Mouse (Mus musculus) limb, embryonic 15.5 days (tissue): ENCODE measurements at regions not wholly inside any gene's neighbourhood (a gene's known extent, or its start where the extent isn't known, plus 50 kb on each side); places are given as distances from the start of the nearest gene placed in this dataset.

Experiments used
- ATAC-seq: fragments of 200-750 bp; cut with Nextera tagmentation; 2 replicates; pipeline ENCODE4 v1.8.0; 2017; ENCODE audit warnings: low read depth, moderate TSS enrichment; ENCODE audit not compliant: insufficient number of reproducible peaks, low FRiP score, low TSS enrichment
- H3K27ac ChIP-seq: fragments of 300-500 bp; sonication (generic); 2 replicates; pipeline ENCODE4 v1.5.1; 2015; ENCODE audit warnings: moderate library complexity, mild to moderate bottlenecking, inconsistent platforms
- H3K27me3 ChIP-seq: fragments of 300-500 bp; sonication (generic); 2 replicates; pipeline ENCODE4 v1.6.1; 2015; ENCODE audit warnings: inconsistent platforms
- H3K36me3 ChIP-seq: fragments of 300-500 bp; sonication (generic); 2 replicates; pipeline ENCODE4 v1.6.1; 2015; ENCODE audit warnings: inconsistent platforms
- H3K4me1 ChIP-seq: fragments of 300-500 bp; sonication (generic); 2 replicates; pipeline ENCODE4 v1.6.1; 2015; ENCODE audit warnings: inconsistent platforms
- H3K4me2 ChIP-seq: fragments of 300-500 bp; sonication (generic); 2 replicates; pipeline ENCODE4 v1.6.1; 2015; ENCODE audit warnings: mild to moderate bottlenecking, inconsistent platforms
- H3K4me3 ChIP-seq: fragments of 300-500 bp; sonication (generic); 2 replicates; pipeline ENCODE4 v1.5.1; 2015; ENCODE audit warnings: mild to moderate bottlenecking, inconsistent platforms
- H3K9ac ChIP-seq: fragments of 300-500 bp; sonication (generic); 2 replicates; pipeline ENCODE4 v1.6.1; 2015; ENCODE audit warnings: inconsistent platforms
- H3K9me3 ChIP-seq: fragments of 300-500 bp; sonication (generic); 2 replicates; pipeline ENCODE4 v1.6.1; 2016; ENCODE audit warnings: inconsistent platforms
- WGBS: fragments of 180-500 bp; shearing (Covaris S2); methylation state at CpG from one replicate; pipeline ENCODE4 v1.1.7; 2015; 5-methylcytosine and 5-hydroxymethylcytosine counted together

DNA sequence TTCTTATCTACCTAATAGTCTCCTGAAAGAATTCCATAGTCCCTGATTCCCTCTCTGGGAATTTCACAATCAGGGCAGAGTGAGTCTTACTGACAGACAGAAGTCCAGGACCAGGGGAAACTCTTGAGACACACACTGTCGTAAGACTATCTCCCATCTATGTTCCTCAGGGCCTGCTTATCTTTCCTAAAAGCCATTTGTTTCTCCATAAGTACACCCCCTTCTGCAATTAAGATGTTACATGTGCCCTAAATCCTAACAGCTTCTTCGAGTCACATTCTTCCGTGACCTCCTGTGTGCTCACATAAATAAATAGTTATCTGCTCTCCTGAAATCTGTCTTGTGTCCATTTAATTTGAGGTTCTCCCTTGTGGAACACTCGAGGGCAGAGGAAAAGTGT is 205.8 kb upstream of the Jarid2 start:
- no peak overlapping the region for H3K9ac ChIP-seq
- 65% methylated on average over 4 of the region's 4 CpGs for WGBS
- H3K4me3 ChIP-seq, result no peak overlapping the region
- no peak overlapping the region for H3K4me2 ChIP-seq
- H3K27ac ChIP-seq, result no peak overlapping the region
- no peaks in the 10 kb centered on the region; the same call in 1 of the 2 replicates for H3K27me3 ChIP-seq
- ATAC-seq, result no peak
- no peaks in the 10 kb centered on the region for H3K4me1 ChIP-seq
- H3K9me3 ChIP-seq, result no peaks in the 10 kb centered on the region
- no peaks in the 10 kb centered on the region for H3K36me3 ChIP-seq

DNA sequence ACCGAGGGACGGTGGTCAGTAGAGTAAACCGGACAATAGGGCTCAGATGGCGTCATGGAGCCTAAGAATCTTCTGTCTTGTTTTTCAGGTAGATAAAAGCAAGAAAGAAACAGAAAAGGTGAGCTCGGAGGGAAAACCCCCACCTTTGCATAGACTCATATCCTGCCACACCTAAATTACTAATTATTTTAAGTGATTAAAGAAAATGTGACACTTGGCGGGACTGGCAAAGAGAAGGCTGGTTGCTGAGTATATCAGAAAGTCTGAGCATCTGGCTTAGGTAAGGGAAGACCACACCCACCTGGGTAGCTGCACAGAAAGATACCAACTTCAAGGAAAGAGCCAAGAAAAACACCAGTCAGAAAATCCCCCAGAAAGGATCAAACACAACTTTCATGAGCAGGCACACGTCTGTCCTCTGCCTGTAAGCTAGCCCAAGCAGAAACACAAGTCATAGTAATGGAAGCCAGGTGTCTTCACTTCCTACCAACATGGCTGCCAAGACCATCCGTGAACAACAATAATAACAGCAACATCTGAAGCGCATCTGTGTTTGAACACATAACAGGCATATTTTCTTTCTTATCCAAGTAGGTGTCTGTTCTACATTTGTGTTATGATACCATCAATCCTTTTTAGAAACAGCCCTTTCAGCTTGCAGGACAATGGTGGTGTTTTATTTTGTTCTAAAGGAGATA is 198.3 kb upstream of the Jarid2 start:
- H3K4me3 ChIP-seq, result no peak overlapping the region
- no peaks in the 10 kb centered on the region for H3K36me3 ChIP-seq
- no peak overlapping the region for H3K4me2 ChIP-seq
- H3K4me1 ChIP-seq, result 0 out of 2 replicates have a peak, but pooled peaks cover 11% of the 10 kb centered on the region
- no peaks in the 10 kb centered on the region for H3K9me3 ChIP-seq
- no peak overlapping the region for H3K9ac ChIP-seq
- ATAC-seq, result no peak
- no peak overlapping the region for H3K27ac ChIP-seq
- 75% methylated on average over 9 of the region's 9 CpGs for WGBS
- no peaks in the 10 kb centered on the region for H3K27me3 ChIP-seq

DNA sequence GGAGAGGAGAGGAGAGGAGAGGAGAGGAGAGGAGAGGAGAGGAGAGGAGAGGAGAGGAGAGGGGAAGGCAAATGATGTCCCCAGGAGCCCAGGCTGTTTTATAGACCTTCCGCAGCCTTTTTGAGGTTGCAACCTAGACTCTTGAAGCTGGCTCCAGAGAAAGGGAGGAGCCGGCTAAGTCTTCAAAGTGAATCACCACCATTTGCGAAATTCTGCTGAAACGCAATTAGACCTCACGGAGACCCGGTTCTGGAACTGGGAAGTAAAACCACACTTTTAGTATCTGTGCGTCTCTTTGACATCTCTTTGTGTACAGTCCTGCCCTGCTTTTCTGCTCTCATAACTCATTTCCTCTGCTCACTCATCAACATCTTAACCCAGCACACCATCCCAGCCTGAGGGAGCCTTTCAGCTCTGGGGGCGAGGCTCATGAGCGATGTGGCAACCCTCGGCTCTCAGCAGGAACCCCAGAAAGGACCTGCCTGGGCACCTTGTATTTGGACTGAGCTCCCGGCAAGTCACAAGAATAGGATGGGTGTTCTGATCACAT is 196.6 kb upstream of the Jarid2 start:
- no peaks in the 10 kb centered on the region for H3K9me3 ChIP-seq
- 0 out of 2 replicates have a peak, but pooled peaks cover 11% of the 10 kb centered on the region for H3K4me1 ChIP-seq
- 46% methylated on average over 11 of the region's 11 CpGs for WGBS
- H3K36me3 ChIP-seq, result no peaks in the 10 kb centered on the region
- H3K27me3 ChIP-seq, result no peaks in the 10 kb centered on the region
- no peak overlapping the region for H3K9ac ChIP-seq
- no peak overlapping the region for H3K27ac ChIP-seq
- no peak for ATAC-seq
- H3K4me2 ChIP-seq, result no peak overlapping the region
- no peak overlapping the region for H3K4me3 ChIP-seq

DNA sequence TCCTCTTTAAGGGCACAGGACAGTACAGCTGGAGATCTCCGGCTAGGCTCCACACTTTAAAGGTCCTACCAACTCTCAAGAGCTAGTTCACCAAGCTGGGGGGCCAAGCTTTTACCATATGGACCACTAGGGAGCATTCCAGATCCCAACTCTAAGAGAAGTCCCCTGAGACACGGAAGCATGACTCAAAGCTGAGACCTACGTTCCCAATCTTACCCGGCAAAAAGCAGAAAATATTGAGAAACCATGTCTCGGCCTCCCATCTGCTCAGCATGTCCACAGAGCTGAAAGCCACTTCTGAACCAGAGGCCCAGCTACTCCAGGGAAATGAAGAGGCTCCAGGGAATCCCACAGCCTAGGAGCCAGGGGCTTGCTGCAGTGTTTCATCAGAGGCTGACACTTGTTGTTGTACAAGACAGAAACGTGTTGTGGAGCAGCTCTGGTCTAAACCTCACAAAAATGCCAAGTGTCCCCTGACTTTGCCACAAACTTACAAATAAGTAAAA is 194.6 kb upstream of the Jarid2 start:
- Histone ChIP-seq H3K4me2 (no peak overlapping the region), H3K36me3 (no peaks in the 10 kb centered on the region), H3K27me3 (no peaks in the 10 kb centered on the region), H3K4me3 (no peak overlapping the region), H3K9ac (no peak overlapping the region), H3K4me1 (0 out of 2 replicates have a peak, but pooled peaks cover 11% of the 10 kb centered on the region), H3K27ac (no peak overlapping the region), H3K9me3 (no peaks in the 10 kb centered on the region)
- ATAC-seq, result no peak
- 84% methylated on average over 6 of the region's 6 CpGs for WGBS

DNA sequence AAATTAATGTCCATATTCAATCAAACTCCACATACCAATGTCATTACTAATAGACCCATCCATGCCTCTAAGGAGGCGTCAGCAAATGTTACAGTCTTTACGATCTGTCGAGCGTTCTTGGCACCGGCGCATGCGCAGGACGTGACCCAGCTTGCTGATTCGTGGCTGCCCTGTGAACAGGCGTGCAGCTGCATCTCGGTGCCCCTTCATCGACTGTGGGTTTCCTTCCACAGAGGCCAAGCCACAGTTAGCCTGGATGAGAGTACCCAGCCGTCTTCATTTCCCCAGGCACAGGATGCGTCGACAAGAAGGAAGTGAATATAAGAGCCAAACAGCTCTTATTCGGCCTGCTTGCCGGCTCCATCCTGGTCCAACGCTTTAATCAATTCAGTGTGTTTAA is 193.8 kb upstream of the Jarid2 start:
- Histone ChIP-seq H3K4me1 (0 out of 2 replicates have a peak, but pooled peaks cover 11% of the 10 kb centered on the region), H3K4me2 (peak overlapping the region; percentile 34), H3K27me3 (no peaks in the 10 kb centered on the region), H3K4me3 (no peak overlapping the region), H3K9me3 (no peaks in the 10 kb centered on the region), H3K27ac (0 out of 2 replicates have a peak overlapping the region, but pooled peaks have one; percentile 11), H3K36me3 (no peaks in the 10 kb centered on the region), H3K9ac (no peak overlapping the region)
- ATAC-seq, result peak; percentile 40; the same call in 1 of the 2 replicates
- WGBS, result 27% methylated on average over 18 of the region's 18 CpGs

DNA sequence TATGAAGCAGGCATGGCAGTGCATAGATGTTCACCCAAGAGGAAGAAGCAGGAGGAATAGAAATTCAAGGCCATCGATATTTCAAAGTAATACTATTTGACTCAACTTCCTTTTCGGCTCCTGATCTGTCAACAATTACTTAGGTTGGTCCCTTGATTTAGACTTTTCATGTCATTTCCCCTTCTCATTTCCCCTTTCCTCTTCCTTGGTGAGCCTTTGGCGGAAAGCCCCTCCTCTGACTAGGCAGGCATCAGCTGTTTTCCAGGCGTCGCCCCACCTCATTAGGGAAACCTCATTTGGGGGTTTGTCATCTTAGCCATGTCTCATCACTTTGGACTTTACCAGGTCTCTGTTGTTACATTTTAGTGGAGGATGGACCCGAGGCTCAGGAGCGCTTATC is 191.0 kb upstream of the Jarid2 start:
- Histone ChIP-seq H3K4me3 (no peak overlapping the region), H3K27ac (no peak overlapping the region), H3K4me2 (no peak overlapping the region), H3K4me1 (0 out of 2 replicates have a peak, but pooled peaks cover 9% of the 10 kb centered on the region), H3K36me3 (no peaks in the 10 kb centered on the region), H3K27me3 (no peaks in the 10 kb centered on the region), H3K9ac (no peak overlapping the region), H3K9me3 (no peaks in the 10 kb centered on the region)
- ATAC-seq, result no peak
- WGBS, result 95% methylated on average over 7 of the region's 7 CpGs

DNA sequence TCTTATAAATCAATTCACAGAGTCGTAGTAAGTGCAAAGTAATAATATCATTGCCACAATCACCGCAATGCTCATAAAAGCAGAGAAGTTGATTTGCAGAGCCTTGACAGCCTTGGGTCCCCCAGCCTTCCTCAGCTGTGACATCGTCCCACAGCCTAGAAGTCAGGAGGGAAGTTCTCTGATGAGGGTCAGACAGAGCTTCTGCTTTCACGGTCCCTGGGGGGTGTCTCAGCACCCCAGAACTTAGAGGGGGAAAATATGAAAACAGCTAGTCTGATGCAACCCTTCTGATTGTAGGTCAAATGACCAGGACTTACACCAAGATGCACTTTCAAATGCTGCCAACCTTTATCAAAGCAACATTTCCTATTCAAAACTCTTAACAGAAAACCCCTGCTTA is 188.9 kb upstream of the Jarid2 start:
- 71% methylated on average over 4 of the region's 4 CpGs for WGBS
- ATAC-seq, result no peak
- no peak overlapping the region for H3K4me3 ChIP-seq
- 0 out of 2 replicates have a peak, but pooled peaks cover 4% of the 10 kb centered on the region for H3K4me1 ChIP-seq
- no peaks in the 10 kb centered on the region for H3K27me3 ChIP-seq
- H3K9ac ChIP-seq, result no peak overlapping the region
- no peak overlapping the region for H3K27ac ChIP-seq
- H3K4me2 ChIP-seq, result no peak overlapping the region
- no peaks in the 10 kb centered on the region for H3K36me3 ChIP-seq
- H3K9me3 ChIP-seq, result no peaks in the 10 kb centered on the region

DNA sequence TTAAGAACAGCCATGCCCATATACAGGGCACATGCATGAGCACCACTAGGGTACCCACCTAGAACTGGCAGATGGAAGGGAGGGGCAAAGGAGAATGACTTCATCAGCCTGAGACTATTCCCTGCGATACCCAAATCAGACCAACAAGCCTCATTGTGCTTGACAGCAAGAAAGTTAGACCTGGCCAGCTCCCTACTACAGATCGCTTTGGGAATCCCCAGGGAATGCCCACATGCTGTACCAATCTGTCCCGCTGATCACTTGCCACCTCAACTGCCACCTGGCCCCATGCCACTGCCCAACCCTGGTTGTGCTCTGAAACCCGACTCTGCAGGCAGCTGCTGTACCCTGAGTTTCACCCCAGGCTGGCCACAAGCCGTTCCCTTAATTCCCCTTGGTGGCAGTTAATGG is 188.0 kb upstream of the Jarid2 start:
- Histone ChIP-seq H3K4me1 (no peaks in the 10 kb centered on the region), H3K4me2 (no peak overlapping the region), H3K9ac (no peak overlapping the region), H3K9me3 (no peaks in the 10 kb centered on the region), H3K36me3 (no peaks in the 10 kb centered on the region), H3K27me3 (no peaks in the 10 kb centered on the region), H3K4me3 (no peak overlapping the region), H3K27ac (no peak overlapping the region)
- WGBS, result 52% methylated on average over 5 of the region's 5 CpGs
- ATAC-seq, result 0 out of 2 replicates have a peak, but pooled peaks have one; percentile 30

DNA sequence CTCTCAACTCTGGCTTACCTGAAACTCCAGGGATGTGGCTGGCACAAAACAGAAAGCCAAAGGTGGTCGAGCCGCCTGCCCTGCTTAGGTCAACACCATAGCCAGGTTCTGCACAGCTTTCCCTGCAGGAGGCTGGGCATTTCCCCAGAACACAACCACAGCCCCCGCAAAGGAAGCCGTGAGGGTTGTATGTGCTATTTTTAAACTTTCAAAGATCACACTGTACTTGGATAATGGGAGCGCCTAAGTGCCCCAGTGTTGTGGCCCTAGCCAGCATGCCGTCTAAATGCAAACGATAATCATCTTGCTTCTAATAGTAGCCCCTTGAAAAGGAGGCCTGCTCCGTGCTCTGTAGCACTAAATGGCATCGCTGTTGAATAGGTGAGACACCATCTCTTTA is 184.5 kb upstream of the Jarid2 start:
- Histone ChIP-seq H3K9me3 (no peaks in the 10 kb centered on the region), H3K9ac (no peak overlapping the region), H3K36me3 (no peaks in the 10 kb centered on the region), H3K4me1 (no peaks in the 10 kb centered on the region), H3K27ac (no peak overlapping the region), H3K4me2 (no peak overlapping the region), H3K27me3 (no peaks in the 10 kb centered on the region), H3K4me3 (no peak overlapping the region)
- no peak for ATAC-seq
- WGBS, result 82% methylated on average over 9 of the region's 9 CpGs

DNA sequence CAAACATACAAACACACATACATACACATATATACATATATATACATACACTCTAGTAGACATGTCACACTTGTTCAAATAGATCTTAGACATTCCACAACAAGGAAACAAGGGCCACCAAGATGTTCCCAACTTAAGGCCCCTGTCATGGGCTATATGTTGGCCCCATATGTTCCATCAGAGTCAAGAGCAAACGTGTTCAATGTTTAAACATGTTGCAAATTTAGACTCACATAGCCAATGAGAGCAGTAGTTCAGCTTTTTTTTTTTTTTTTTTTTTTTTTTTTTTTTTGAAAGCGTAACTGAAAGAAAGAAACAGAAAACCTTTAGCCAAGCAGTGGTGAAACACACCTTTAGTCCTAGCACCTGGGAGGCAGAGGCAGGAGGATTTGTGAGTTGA is 183.0 kb upstream of the Jarid2 start:
- Histone ChIP-seq H3K27me3 (no peaks in the 10 kb centered on the region), H3K4me3 (no peak overlapping the region), H3K27ac (no peak overlapping the region), H3K36me3 (no peaks in the 10 kb centered on the region), H3K9ac (no peak overlapping the region), H3K4me2 (no peak overlapping the region), H3K4me1 (no peaks in the 10 kb centered on the region), H3K9me3 (no peaks in the 10 kb centered on the region)
- no peak for ATAC-seq
- WGBS, result 94% methylated on average over 2 of the region's 2 CpGs

DNA sequence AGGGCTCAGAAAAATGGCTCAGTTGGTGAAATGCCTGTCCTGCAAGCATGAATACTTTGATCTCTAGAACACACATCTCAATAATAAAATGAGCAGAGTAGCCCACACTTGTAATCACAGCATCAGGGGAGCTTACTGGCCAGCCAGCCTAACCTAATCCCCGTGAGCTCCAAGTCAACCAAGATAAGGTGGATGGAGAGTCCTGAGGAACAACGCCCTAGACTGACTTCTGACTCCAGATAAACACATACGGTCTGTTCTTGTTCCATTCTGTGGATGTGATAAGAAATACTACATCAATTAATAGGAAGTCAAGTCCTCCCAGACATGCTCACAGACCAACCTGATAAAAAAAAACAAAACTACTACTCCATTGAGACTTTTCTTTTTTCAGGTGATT is 180.4 kb upstream of the Jarid2 start:
- Histone ChIP-seq H3K4me1 (no peaks in the 10 kb centered on the region), H3K36me3 (no peaks in the 10 kb centered on the region), H3K9ac (no peak overlapping the region), H3K4me3 (no peak overlapping the region), H3K9me3 (no peaks in the 10 kb centered on the region), H3K27ac (no peak overlapping the region), H3K4me2 (no peak overlapping the region), H3K27me3 (no peaks in the 10 kb centered on the region)
- ATAC-seq, result no peak
- 91% methylated on average over 3 of the region's 3 CpGs for WGBS

DNA sequence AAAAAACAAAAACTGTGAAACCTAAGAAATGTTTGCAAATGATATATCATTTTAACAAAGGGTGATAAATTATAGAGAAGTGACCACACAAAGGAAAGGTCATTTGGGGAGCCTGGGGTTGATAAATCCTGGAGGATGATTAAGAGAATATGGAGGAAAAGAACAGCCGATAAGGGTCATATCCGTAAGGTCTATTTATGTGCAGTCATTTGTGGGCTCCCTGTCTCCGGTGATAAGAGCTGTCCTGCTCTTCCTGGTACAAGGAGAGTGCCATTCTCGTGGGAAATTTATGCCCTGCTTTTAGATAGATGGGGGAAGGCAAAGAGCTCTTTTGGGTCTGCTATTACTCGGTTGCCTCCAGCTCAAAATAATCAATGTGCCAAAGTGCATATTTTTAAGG is 175.9 kb upstream of the Jarid2 start:
- Histone ChIP-seq H3K4me3 (no peak overlapping the region), H3K9me3 (no peaks in the 10 kb centered on the region), H3K9ac (no peak overlapping the region), H3K27ac (no peak overlapping the region), H3K4me1 (no peaks in the 10 kb centered on the region; the same call in 1 of the 2 replicates), H3K27me3 (no peaks in the 10 kb centered on the region), H3K4me2 (no peak overlapping the region), H3K36me3 (no peaks in the 10 kb centered on the region)
- WGBS, result 74% methylated on average over 5 of the region's 5 CpGs
- ATAC-seq, result no peak
